12 mouse cellular contexts compared by ENCODE assay signal in genomic region chr2:130704040-130705001, GRCm38 (mm10). TPM values are rescaled to one million over a fixed set of nuclear protein-coding genes. Genes with fewer than 3 reads are reported as not detected.
DNase-seq lines count a peak whose midpoint lies in the region; ATAC-seq and TF ChIP-seq lines count a peak whose summit lies in the region.
"Had no signal": no experiment of that assay in that cellular context is flagged by ENCODE, and none has a peak within 500 bp of the region (broad histone marks: within the 10 kb centered on the region; RNA-seq: fewer than 3 reads in every experiment).

No protein-coding gene starts in this region.

- peaks cover 4% of the 10 kb centered on the region; the same call in 1 of the 2 replicates for H3K36me3 ChIP-seq in lung, embryonic 16.5 days (ENCODE audit: control insufficient read depth, insufficient read depth, low read length)
- H3K36me3 ChIP-seq in embryonic facial prominence, embryonic 12.5 days, result peaks cover 9% of the 10 kb centered on the region; the same call in 1 of the 2 replicates
- H3K36me3 ChIP-seq in limb, embryonic 14.5 days (ENCODE audit: control insufficient read depth, insufficient read depth, low read length), result peaks cover 9% of the 10 kb centered on the region

- DNase-seq in heart, postnatal 10 days, result peak; percentile 11 to 18
- DNase-seq in heart, adult 8-10 months (ENCODE audit: low spot score), result no peak
- DNase-seq in lung, postnatal 36 days, result no peak
- peak; percentile 57 for DNase-seq in limb, embryonic 14.5 days (ENCODE audit: low spot score)
- no peak for DNase-seq in layer of hippocampus, adult 9-11 months
- DNase-seq: embryo, embryonic 11 days; liver had no signal

- 51% methylated on average over 9 of the region's 9 CpGs for WGBS in lung, embryonic 16.5 days
- 53% methylated on average over 9 of the region's 9 CpGs for WGBS in embryonic facial prominence, embryonic 12.5 days
- WGBS in limb, embryonic 14.5 days, result 51% methylated on average over 9 of the region's 9 CpGs

- no peak for TF ChIP-seq POLR2A in limb, embryonic 14.5 days (IDR thresholded peaks at IDR 0.05; ENCODE audit: borderline replicate concordance, extremely low read depth, insufficient read depth, insufficient read length)

- no peak overlapping the region; the same call in 1 of the 2 replicates for H3K27ac ChIP-seq in lung, embryonic 16.5 days (ENCODE audit: low read length)
- 0 out of 2 replicates have a peak overlapping the region, but pooled peaks have one; percentile 46 for H3K27ac ChIP-seq in embryonic facial prominence, embryonic 12.5 days
- H3K27ac ChIP-seq in limb, embryonic 14.5 days (replicated peaks; ENCODE audit: low read depth, low read length), result peak overlapping the region; percentile 34; the same call in 1 of the 2 replicates
- H3K27ac ChIP-seq: layer of hippocampus, adult 2 months had no signal

- H3K4me3 ChIP-seq in lung, embryonic 16.5 days (ENCODE audit: low read length), result no peak overlapping the region
- no peak overlapping the region for H3K4me3 ChIP-seq in embryonic facial prominence, embryonic 12.5 days
- H3K4me3 ChIP-seq in limb, embryonic 14.5 days (replicated peaks; ENCODE audit: low read length), result no peak overlapping the region
- H3K4me3 ChIP-seq: layer of hippocampus, adult 2 months; megakaryocyte, embryonic 14.5 days had no signal

- no peaks in the 10 kb centered on the region for H3K9me3 ChIP-seq in lung, embryonic 16.5 days (ENCODE audit: control insufficient read depth, low read length)
- no peaks in the 10 kb centered on the region for H3K9me3 ChIP-seq in embryonic facial prominence, embryonic 12.5 days
- no peaks in the 10 kb centered on the region for H3K9me3 ChIP-seq in limb, embryonic 14.5 days (ENCODE audit: control insufficient read depth, low read length)
- H3K9me3 ChIP-seq: megakaryocyte, embryonic 14.5 days had no signal

- H3K4me2 ChIP-seq in lung, embryonic 16.5 days (ENCODE audit: low read depth, low read length), result no peak overlapping the region
- no peak overlapping the region for H3K4me2 ChIP-seq in embryonic facial prominence, embryonic 12.5 days (replicated peaks)
- no peak overlapping the region for H3K4me2 ChIP-seq in limb, embryonic 14.5 days (replicated peaks; ENCODE audit: low read depth, low read length, severe bottlenecking)

- H3K27me3 ChIP-seq in lung, embryonic 16.5 days (ENCODE audit: control insufficient read depth, insufficient read depth, low read depth, low read length), result peaks cover 3% of the 10 kb centered on the region; the same call in 1 of the 2 replicates
- H3K27me3 ChIP-seq in embryonic facial prominence, embryonic 12.5 days, result no peaks in the 10 kb centered on the region
- no peaks in the 10 kb centered on the region for H3K27me3 ChIP-seq in limb, embryonic 14.5 days (ENCODE audit: control insufficient read depth, insufficient read depth, low read length)

- peak; percentile 60 for ATAC-seq in lung, embryonic 16.5 days (ENCODE audit: low read depth)
- ATAC-seq in embryonic facial prominence, embryonic 12.5 days (ENCODE audit: insufficient number of reproducible peaks, insufficient read depth, low FRiP score, low TSS enrichment), result no peak
- no peak for ATAC-seq in limb, embryonic 14.5 days (ENCODE audit: low FRiP score, low read depth)
- ATAC-seq: activated CD4-positive, CD25-positive, alpha-beta regulatory T cell, adult 4 months had no signal

- H3K9ac ChIP-seq in lung, embryonic 16.5 days (ENCODE audit: low read length), result no peak overlapping the region
- no peak overlapping the region for H3K9ac ChIP-seq in embryonic facial prominence, embryonic 12.5 days
- no peak overlapping the region for H3K9ac ChIP-seq in limb, embryonic 14.5 days (ENCODE audit: low read depth, low read length, severe bottlenecking)

- intact Hi-C loops in heart, postnatal 10 days (cut with DNase I), result no loop called here

- 0 out of 2 replicates have a peak, but pooled peaks cover 2% of the 10 kb centered on the region for H3K4me1 ChIP-seq in lung, embryonic 16.5 days (replicated peaks; ENCODE audit: control insufficient read depth, insufficient read depth, low read length)
- H3K4me1 ChIP-seq in embryonic facial prominence, embryonic 12.5 days, result peaks cover 6% of the 10 kb centered on the region; the same call in 1 of the 2 replicates
- no peaks in the 10 kb centered on the region; the same call in 1 of the 2 replicates for H3K4me1 ChIP-seq in limb, embryonic 14.5 days (ENCODE audit: control insufficient read depth, insufficient read depth, low read length)

RNA-seq across cellular contexts. Expression of gene Slc4a11, which starts 7.0 kb away (rescaled TPM):
- total RNA-seq in heart, postnatal 10 days (2021), result under 1 TPM; 0.20 to 0.38 TPM
- total RNA-seq in heart, adult 8-10 months (2022), result under 1 TPM in 3 of 4 experiments, not detected in 1; 0.17 to 0.28 (median 0.22) TPM
- polyA plus RNA-seq in lung, embryonic 16.5 days (2015; fragmentation: Nextera tagmentation; extraction: Ambion mirVana), result 0.53 and 0.88 TPM in 2 replicates
- polyA plus RNA-seq in embryonic facial prominence, embryonic 12.5 days (2016; fragmentation: Nextera tagmentation; extraction: Ambion mirVana), result 1.4 and 2.0 TPM in 2 replicates
- 3.4 and 4.8 TPM in 2 replicates for polyA plus RNA-seq in limb, embryonic 14.5 days (2012; rRNA removed)
- 1.9 and 2.0 TPM in 2 replicates for polyA plus RNA-seq in limb, embryonic 14.5 days (2014; fragmentation: Nextera tagmentation; extraction: Ambion mirVana)

RNA-seq across cellular contexts. Expression of gene Itpa, which starts 36.9 kb away (rescaled TPM):
- 10 to 100 TPM; 27.0 to 29.4 TPM for total RNA-seq in heart, postnatal 10 days (2021)
- 10 to 100 TPM; 15.9 to 18.9 (median 18.3) TPM for total RNA-seq in heart, adult 8-10 months (2022)
- polyA plus RNA-seq in lung, embryonic 16.5 days (2015; fragmentation: Nextera tagmentation; extraction: Ambion mirVana), result 91.6 and 95.9 TPM in 2 replicates
- polyA plus RNA-seq in embryonic facial prominence, embryonic 12.5 days (2016; fragmentation: Nextera tagmentation; extraction: Ambion mirVana), result 135 and 137 TPM in 2 replicates
- 81.7 and 82.6 TPM in 2 replicates for polyA plus RNA-seq in limb, embryonic 14.5 days (2012; rRNA removed)
- polyA plus RNA-seq in limb, embryonic 14.5 days (2014; fragmentation: Nextera tagmentation; extraction: Ambion mirVana), result 99.4 and 104 TPM in 2 replicates

RNA-seq across cellular contexts. Expression of gene Ddrgk1, which starts 39.9 kb away (rescaled TPM):
- 10 to 100 TPM; 63.0 to 68.3 TPM for total RNA-seq in heart, postnatal 10 days (2021)
- total RNA-seq in heart, adult 8-10 months (2022), result 100 to 1,000 TPM in 3 of 4 experiments, 10 to 100 TPM in 1; 97.9 to 110 (median 105) TPM
- 64.9 and 65.7 TPM in 2 replicates for polyA plus RNA-seq in lung, embryonic 16.5 days (2015; fragmentation: Nextera tagmentation; extraction: Ambion mirVana)
- 55.6 and 58.3 TPM in 2 replicates for polyA plus RNA-seq in embryonic facial prominence, embryonic 12.5 days (2016; fragmentation: Nextera tagmentation; extraction: Ambion mirVana)
- polyA plus RNA-seq in limb, embryonic 14.5 days (2012; rRNA removed), result 48.0 and 58.5 TPM in 2 replicates
- polyA plus RNA-seq in limb, embryonic 14.5 days (2014; fragmentation: Nextera tagmentation; extraction: Ambion mirVana), result 53.7 and 66.3 TPM in 2 replicates

Comparison
In these comparisons a context has a peak if more than half of its experiments do, and no peak if none do; other contexts are left out.
1. DNase-seq: peak in heart, postnatal 10 days (2 of 2) and limb, embryonic 14.5 days (single experiment); none in heart, adult 8-10 months (single experiment), lung, postnatal 36 days (single experiment) and layer of hippocampus, adult 9-11 months (single experiment).